Mouse (Mus musculus): ENCODE data around the gene Ambra1.

DNA sequence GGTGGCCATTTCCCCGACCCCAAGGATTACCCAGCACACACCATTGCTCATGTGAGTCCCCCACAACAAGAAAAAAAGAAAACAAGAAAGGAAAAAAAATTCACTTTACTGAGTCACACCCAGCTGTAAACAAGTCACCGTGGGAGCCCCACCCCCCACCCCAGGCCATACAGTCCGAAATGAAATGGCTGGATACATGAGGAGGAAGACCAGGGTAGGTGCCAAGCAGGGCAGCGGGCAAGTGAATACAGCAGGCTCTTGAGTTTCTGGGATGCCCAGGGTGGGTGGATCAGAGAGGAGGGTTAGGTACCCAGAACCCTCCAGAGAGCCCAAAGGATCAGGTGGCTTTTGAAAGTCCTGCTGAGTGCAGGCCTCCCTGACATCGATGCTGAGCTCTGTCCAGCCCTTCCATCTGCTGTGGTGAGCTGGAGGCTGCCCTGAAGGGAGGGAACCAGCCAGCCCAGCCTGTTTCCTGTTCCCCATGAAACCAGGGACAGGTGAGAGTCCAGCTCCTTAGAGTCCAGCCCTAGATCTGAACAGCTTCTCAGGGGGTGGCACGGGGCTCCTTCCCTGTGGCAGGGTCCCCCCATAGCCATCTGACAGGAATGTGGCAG is 202.9 kb downstream of the Ambra1 start:
- no peak for TF ChIP-seq CTCF (IDR thresholded peaks at IDR 0.05; ENCODE audit: extremely low read depth, insufficient read depth, low read length)
- TF ChIP-seq POLR2A (IDR thresholded peaks at IDR 0.05; ENCODE audit: extremely low read depth, insufficient read depth, low read length) = no peak
